Comparison of ENCODE assay signal across 8 mouse cellular contexts in genomic region chr6:92241178-92241906, GRCm38 (mm10). TPM values are rescaled to one million over a fixed set of nuclear protein-coding genes. Genes with fewer than 3 reads are reported as not detected.
DNase-seq lines count a peak whose midpoint lies in the region; ATAC-seq and TF ChIP-seq lines count a peak whose summit lies in the region.

No protein-coding gene starts in this region.

- no peaks in the 10 kb centered on the region for H3K4me1 ChIP-seq in forebrain, postnatal 0 days (ENCODE audit: insufficient read depth)
- H3K4me1 ChIP-seq in hindbrain, embryonic 15.5 days (replicated peaks), result peaks cover 9% of the 10 kb centered on the region

- 68% methylated on average over 3 of the region's 3 CpGs for whole genome bisulfite sequencing in forebrain, postnatal 0 days
- WGBS in hindbrain, embryonic 15.5 days, result 78% methylated on average over 3 of the region's 3 CpGs

- no peak for TF ChIP-seq CTCF in forebrain, postnatal 0 days (IDR thresholded peaks at IDR 0.05; ENCODE audit: low read depth)

- H3K27ac ChIP-seq in forebrain, postnatal 0 days (ENCODE audit: low read depth, low read length), result no peak overlapping the region
- H3K27ac ChIP-seq in hindbrain, embryonic 15.5 days (replicated peaks), result no peak overlapping the region

- H3K4me3 ChIP-seq in forebrain, postnatal 0 days (ENCODE audit: low read depth, low read length), result no peak overlapping the region
- H3K4me3 ChIP-seq in hindbrain, embryonic 15.5 days, result no peak overlapping the region

- no peaks in the 10 kb centered on the region for H3K36me3 ChIP-seq in forebrain, postnatal 0 days (ENCODE audit: insufficient read depth)
- H3K36me3 ChIP-seq in hindbrain, embryonic 15.5 days, result no peaks in the 10 kb centered on the region

- DNase-seq in NIH3T3 (ENCODE audit: low read depth), result peak; percentile 18
- DNase-seq in c-Kit-positive CD71-positive TER-119-negative erythroid progenitor cells, embryonic 14.5 days (ENCODE audit: low read depth), result peak; percentile 81
- peak; percentile 57 for DNase-seq in forebrain, postnatal 0 days
- DNase-seq in left cerebral cortex, adult 11 months (ENCODE audit: low spot score), result peak; percentile 39
- peak; percentile 38 to 57 for DNase-seq in lung, postnatal 4 days
- DNase-seq in right cerebral cortex, adult 2 months (ENCODE audit: low spot score in 2 of 2), result peak; percentile 56 to 61

- H3K9ac ChIP-seq in forebrain, postnatal 0 days, result no peak overlapping the region
- H3K9ac ChIP-seq in hindbrain, embryonic 15.5 days, result no peak overlapping the region

- peaks cover 15% of the 10 kb centered on the region for H3K27me3 ChIP-seq in forebrain, postnatal 0 days (ENCODE audit: insufficient read depth, low read length)
- H3K27me3 ChIP-seq in hindbrain, embryonic 15.5 days, result peaks cover 28% of the 10 kb centered on the region

- H3K9me3 ChIP-seq in forebrain, postnatal 0 days (ENCODE audit: low read length), result no peaks in the 10 kb centered on the region
- H3K9me3 ChIP-seq in hindbrain, embryonic 15.5 days, result no peaks in the 10 kb centered on the region

- no peak overlapping the region for H3K4me2 ChIP-seq in forebrain, postnatal 0 days (ENCODE audit: low read depth)
- no peak overlapping the region for H3K4me2 ChIP-seq in hindbrain, embryonic 15.5 days

- ATAC-seq in forebrain, postnatal 0 days, result peak; percentile 97
- ATAC-seq in hindbrain, embryonic 15.5 days (ENCODE audit: low FRiP score, low read depth), result peak; percentile 86
- ATAC-seq in monocyte, adult 5-6 weeks (replicated peaks; ENCODE audit: insufficient number of reproducible peaks, low FRiP score, low TSS enrichment, poor library complexity, severe bottlenecking), result no peak

RNA-seq across cellular contexts. Expression of gene Trh, which starts 3.1 kb away (rescaled TPM):
- 14.2 and 22.0 TPM in 2 replicates for total RNA-seq in forebrain, postnatal 0 days (2014; rRNA removed)
- polyA plus RNA-seq in forebrain, postnatal 0 days (2015; fragmentation: Nextera tagmentation; extraction: Ambion mirVana), result 10.3 and 13.0 TPM in 2 replicates
- polyA plus RNA-seq in hindbrain, embryonic 15.5 days (2015; fragmentation: Nextera tagmentation; extraction: Ambion mirVana), result 2.0 and 2.9 TPM in 2 replicates
- not detected in 3 replicates for total RNA-seq in monocyte, adult 5-6 weeks (2017)

RNA-seq across cellular contexts. Expression of gene Rbsn, which starts 26.6 kb away (rescaled TPM):
- 45.2 and 68.9 TPM in 2 replicates for total RNA-seq in forebrain, postnatal 0 days (2014; rRNA removed)
- 27.1 and 30.7 TPM in 2 replicates for polyA plus RNA-seq in forebrain, postnatal 0 days (2015; fragmentation: Nextera tagmentation; extraction: Ambion mirVana)
- 34.2 and 36.7 TPM in 2 replicates for polyA plus RNA-seq in hindbrain, embryonic 15.5 days (2015; fragmentation: Nextera tagmentation; extraction: Ambion mirVana)
- 22.6 to 29.9 TPM (median 27.0 TPM) in 3 replicates for total RNA-seq in monocyte, adult 5-6 weeks (2017)

RNA-seq across cellular contexts. Expression of gene Mrps25, which starts 57.5 kb away (rescaled TPM):
- total RNA-seq in forebrain, postnatal 0 days (2014; rRNA removed), result 20.8 and 27.8 TPM in 2 replicates
- 53.5 and 55.7 TPM in 2 replicates for polyA plus RNA-seq in forebrain, postnatal 0 days (2015; fragmentation: Nextera tagmentation; extraction: Ambion mirVana)
- 70.4 and 71.3 TPM in 2 replicates for polyA plus RNA-seq in hindbrain, embryonic 15.5 days (2015; fragmentation: Nextera tagmentation; extraction: Ambion mirVana)
- 22.4 to 25.1 TPM (median 23.8 TPM) in 3 replicates for total RNA-seq in monocyte, adult 5-6 weeks (2017)

Comparison
In these comparisons a context has a peak if more than half of its experiments do, and no peak if none do; other contexts are left out.
1. DNase-seq: peak in every context shown above with its lines; median percentile 81 in c-Kit-positive CD71-positive TER-119-negative erythroid progenitor cells, embryonic 14.5 days; 58 in right cerebral cortex, adult 2 months; 57 in forebrain, postnatal 0 days; 48 in lung, postnatal 4 days; 39 in left cerebral cortex, adult 11 months; 18 in NIH3T3.
2. RNA of gene Trh, which starts 3.1 kb away (total RNA-seq): 14.2 to 22.0 TPM in forebrain, postnatal 0 days; not detected in monocyte, adult 5-6 weeks; every median in the first group is over 10 times any median in the second.